Mouse (Mus musculus): ENCODE data around the gene Ghdc. TPM values are rescaled to one million over a fixed set of nuclear protein-coding genes. Genes with fewer than 3 reads are reported as not detected.

The Ghdc gene
- 1.5 and 8.0 TPM in 2 replicates for total RNA-seq (2014; fragmentation: Nextera tagmentation)
- total RNA-seq (2017), result 1.3 and 1.7 TPM in 2 replicates

GRCm38 (mm10) chr11:100770646-100771408 lies at the start of gene Ghdc:
TSS of gene Ghdc (minus strand) at chr11:100770957.
- ATAC-seq (replicated peaks; ENCODE audit: low FRiP score, low TSS enrichment, poor library complexity, severe bottlenecking), result peak; percentile 87

- no peak for ATAC-seq (replicated peaks; ENCODE audit: low FRiP score, low TSS enrichment, poor library complexity, severe bottlenecking)
Measured at GRCm38 (mm10) chr11:100820047-100820446, 49.3 kb upstream of the Ghdc start.

- ATAC-seq (replicated peaks; ENCODE audit: low FRiP score, low TSS enrichment, poor library complexity, severe bottlenecking), result 0 out of 2 replicates have a peak, but pooled peaks have one; percentile 28
Measured at GRCm38 (mm10) chr11:100819626-100820025, 48.9 kb upstream of the Ghdc start.

GRCm38 (mm10) chr11:100819048-100819447 lies 48.3 kb upstream of the Ghdc start:
- no peak for ATAC-seq (replicated peaks; ENCODE audit: low FRiP score, low TSS enrichment, poor library complexity, severe bottlenecking)

- peak; percentile 67 for ATAC-seq (replicated peaks; ENCODE audit: low FRiP score, low TSS enrichment, poor library complexity, severe bottlenecking)
Measured at GRCm38 (mm10) chr11:100818359-100819012, 47.7 kb upstream of the Ghdc start.

GRCm38 (mm10) chr11:100817311-100817710 lies 46.6 kb upstream of the Ghdc start:
- ATAC-seq (replicated peaks; ENCODE audit: low FRiP score, low TSS enrichment, poor library complexity, severe bottlenecking), result no peak

GRCm38 (mm10) chr11:100816801-100817200 lies 46.0 kb upstream of the Ghdc start:
- ATAC-seq (replicated peaks; ENCODE audit: low FRiP score, low TSS enrichment, poor library complexity, severe bottlenecking), result 0 out of 2 replicates have a peak, but pooled peaks have one; percentile 6

GRCm38 (mm10) chr11:100816342-100816741 lies 45.6 kb upstream of the Ghdc start:
- ATAC-seq (replicated peaks; ENCODE audit: low FRiP score, low TSS enrichment, poor library complexity, severe bottlenecking), result no peak

- peak; percentile 56 for ATAC-seq (replicated peaks; ENCODE audit: low FRiP score, low TSS enrichment, poor library complexity, severe bottlenecking)
Measured at GRCm38 (mm10) chr11:100814498-100814897, 43.7 kb upstream of the Ghdc start.

- ATAC-seq (replicated peaks; ENCODE audit: low FRiP score, low TSS enrichment, poor library complexity, severe bottlenecking), result no peak
Measured at GRCm38 (mm10) chr11:100811132-100811531, 40.4 kb upstream of the Ghdc start.

GRCm38 (mm10) chr11:100810516-100810915 lies 39.8 kb upstream of the Ghdc start:
- ATAC-seq (replicated peaks; ENCODE audit: low FRiP score, low TSS enrichment, poor library complexity, severe bottlenecking), result no peak

- no peak for ATAC-seq (replicated peaks; ENCODE audit: low FRiP score, low TSS enrichment, poor library complexity, severe bottlenecking)
Measured at GRCm38 (mm10) chr11:100806380-100807305, 35.9 kb upstream of the Ghdc start.

- no peak for ATAC-seq (replicated peaks; ENCODE audit: low FRiP score, low TSS enrichment, poor library complexity, severe bottlenecking)
Measured at GRCm38 (mm10) chr11:100805535-100805934, 34.8 kb upstream of the Ghdc start.

- no peak for ATAC-seq (replicated peaks; ENCODE audit: low FRiP score, low TSS enrichment, poor library complexity, severe bottlenecking)
Measured at GRCm38 (mm10) chr11:100804409-100804808, 33.7 kb upstream of the Ghdc start.

GRCm38 (mm10) chr11:100799426-100799825 lies 28.7 kb upstream of the Ghdc start:
- no peak for ATAC-seq (replicated peaks; ENCODE audit: low FRiP score, low TSS enrichment, poor library complexity, severe bottlenecking)

GRCm38 (mm10) chr11:100796585-100796984 lies 25.8 kb upstream of the Ghdc start:
- no peak for ATAC-seq (replicated peaks; ENCODE audit: low FRiP score, low TSS enrichment, poor library complexity, severe bottlenecking)

- ATAC-seq (replicated peaks; ENCODE audit: low FRiP score, low TSS enrichment, poor library complexity, severe bottlenecking), result no peak
Measured at GRCm38 (mm10) chr11:100795386-100795785, 24.6 kb upstream of the Ghdc start.

- ATAC-seq (replicated peaks; ENCODE audit: low FRiP score, low TSS enrichment, poor library complexity, severe bottlenecking), result no peak
Measured at GRCm38 (mm10) chr11:100791457-100792049, 20.8 kb upstream of the Ghdc start.

- peak; percentile 56 for ATAC-seq (replicated peaks; ENCODE audit: low FRiP score, low TSS enrichment, poor library complexity, severe bottlenecking)
Measured at GRCm38 (mm10) chr11:100790644-100791043, 19.9 kb upstream of the Ghdc start.
